ENCODE assay signal across 25 mouse cellular contexts in the genomic region with DNA sequence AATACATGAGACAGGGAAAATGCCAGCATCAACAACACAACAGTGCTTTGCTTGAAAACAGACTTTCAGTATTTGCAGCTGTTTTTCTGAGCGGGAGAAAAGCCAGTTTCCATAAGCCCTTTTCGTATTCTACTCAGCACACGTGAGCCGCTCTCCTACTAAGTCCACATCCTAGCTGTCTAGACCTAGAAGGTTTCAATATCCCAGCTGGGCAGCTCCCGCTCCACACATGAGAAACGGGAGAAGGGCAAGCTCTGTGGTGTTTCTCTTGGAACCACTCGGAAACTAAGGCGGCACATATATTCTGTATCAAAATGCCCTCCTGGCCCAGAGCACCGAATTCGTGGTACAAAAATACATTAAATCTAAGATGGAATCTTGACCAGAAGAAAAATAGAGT.
DNase-seq lines count a peak whose midpoint lies in the region; ATAC-seq and TF ChIP-seq lines count a peak whose summit lies in the region.
"Had no signal": no experiment of that assay in that cellular context is flagged by ENCODE, and none has a peak within 500 bp of the region (broad histone marks: within the 10 kb centered on the region; RNA-seq: fewer than 3 reads in every experiment).

No protein-coding gene starts in this region.

- ATAC-seq in embryonic facial prominence, embryonic 13.5 days (ENCODE audit: insufficient number of reproducible peaks, insufficient read depth, low FRiP score, low TSS enrichment, low read depth): no peak
- ATAC-seq in embryonic facial prominence, embryonic 14.5 days (ENCODE audit: low read depth): peak; percentile 71
- no peak for ATAC-seq in megakaryocyte progenitor cell, adult 5-6 weeks (replicated peaks; ENCODE audit: poor library complexity)
- ATAC-seq: CD4-positive, CD25-positive, alpha-beta regulatory T cell, adult 4 months; forebrain, embryonic 15.5 days; hindbrain, embryonic 16.5 days; intestine, embryonic 15.5 days had no signal

- H3K4me2 ChIP-seq in embryonic facial prominence, embryonic 13.5 days: no peak overlapping the region
- H3K4me2 ChIP-seq in embryonic facial prominence, embryonic 14.5 days (ENCODE audit: low read depth, low read length): no peak overlapping the region
- H3K4me2 ChIP-seq: forebrain, embryonic 12.5 days; forebrain, embryonic 15.5 days; heart, embryonic 12.5 days; heart, embryonic 15.5 days; hindbrain, embryonic 13.5 days; intestine, embryonic 15.5 days had no signal

- no peaks in the 10 kb centered on the region for H3K27me3 ChIP-seq in embryonic facial prominence, embryonic 13.5 days
- H3K27me3 ChIP-seq in embryonic facial prominence, embryonic 14.5 days (replicated peaks; ENCODE audit: control insufficient read depth, insufficient read depth, low read length): no peaks in the 10 kb centered on the region
- H3K27me3 ChIP-seq: forebrain, embryonic 12.5 days; forebrain, embryonic 15.5 days; heart, embryonic 12.5 days; heart, embryonic 15.5 days; hindbrain, embryonic 13.5 days; intestine, embryonic 15.5 days had no signal

- peak overlapping the region; percentile 52 for H3K4me3 ChIP-seq in gastrocnemius, adult 2 months
- no peak overlapping the region for H3K4me3 ChIP-seq in embryonic facial prominence, embryonic 13.5 days
- no peak overlapping the region for H3K4me3 ChIP-seq in embryonic facial prominence, embryonic 14.5 days (ENCODE audit: low read depth, low read length)
- H3K4me3 ChIP-seq: forebrain, embryonic 12.5 days; forebrain, embryonic 15.5 days; heart, embryonic 12.5 days; heart, embryonic 15.5 days; hindbrain, embryonic 10.5 days; hindbrain, embryonic 13.5 days; intestine, embryonic 15.5 days had no signal

- peak overlapping the region; percentile 62 for H3K27ac ChIP-seq in gastrocnemius, adult 2 months
- H3K27ac ChIP-seq in embryonic facial prominence, embryonic 13.5 days: peak overlapping the region; percentile 49
- peak overlapping the region; percentile 39; the same call in 1 of the 2 replicates for H3K27ac ChIP-seq in embryonic facial prominence, embryonic 14.5 days (replicated peaks; ENCODE audit: low read depth, low read length)
- H3K27ac ChIP-seq: forebrain, embryonic 12.5 days; forebrain, embryonic 15.5 days; heart, embryonic 15.5 days; hindbrain, embryonic 10.5 days; hindbrain, embryonic 13.5 days; intestine, embryonic 15.5 days had no signal

- no peaks in the 10 kb centered on the region for H3K9me3 ChIP-seq in embryonic facial prominence, embryonic 13.5 days
- H3K9me3 ChIP-seq in embryonic facial prominence, embryonic 14.5 days (ENCODE audit: control insufficient read depth, low read length): no peaks in the 10 kb centered on the region
- H3K9me3 ChIP-seq: forebrain, embryonic 12.5 days; forebrain, embryonic 15.5 days; heart, embryonic 12.5 days; heart, embryonic 15.5 days; hindbrain, embryonic 10.5 days; hindbrain, embryonic 13.5 days; intestine, embryonic 15.5 days had no signal

- intact Hi-C loops in gastrocnemius, adult 2 months (cut with DNase I): no loop called here

- peaks cover 14% of the 10 kb centered on the region for H3K36me3 ChIP-seq in embryonic facial prominence, embryonic 13.5 days
- peaks cover 22% of the 10 kb centered on the region; the same call in 1 of the 2 replicates for H3K36me3 ChIP-seq in embryonic facial prominence, embryonic 14.5 days (ENCODE audit: control insufficient read depth, insufficient read depth, low read length)
- H3K36me3 ChIP-seq: forebrain, embryonic 12.5 days; forebrain, embryonic 15.5 days; heart, embryonic 15.5 days; hindbrain, embryonic 10.5 days; intestine, embryonic 15.5 days had no signal

- no peak for TF ChIP-seq CTCF in gastrocnemius, adult 2 months (IDR thresholded peaks at IDR 0.05)

- no peaks in the 10 kb centered on the region for H3K4me1 ChIP-seq in embryonic facial prominence, embryonic 13.5 days
- no peaks in the 10 kb centered on the region for H3K4me1 ChIP-seq in embryonic facial prominence, embryonic 14.5 days (ENCODE audit: control insufficient read depth, insufficient read depth, low read length)
- H3K4me1 ChIP-seq: forebrain, embryonic 15.5 days; heart, embryonic 12.5 days; heart, embryonic 15.5 days; hindbrain, embryonic 10.5 days; intestine, embryonic 15.5 days had no signal

- H3K9ac ChIP-seq in embryonic facial prominence, embryonic 13.5 days: no peak overlapping the region
- no peak overlapping the region for H3K9ac ChIP-seq in embryonic facial prominence, embryonic 14.5 days (ENCODE audit: low read depth, low read length)
- H3K9ac ChIP-seq: forebrain, embryonic 12.5 days; forebrain, embryonic 15.5 days; heart, embryonic 12.5 days; heart, embryonic 15.5 days; hindbrain, embryonic 13.5 days; intestine, embryonic 15.5 days had no signal

- 81% methylated on average over 10 of the region's 10 CpGs for WGBS in embryonic facial prominence, embryonic 13.5 days
- WGBS in embryonic facial prominence, embryonic 14.5 days: 57% methylated on average over 10 of the region's 10 CpGs

- no peak for DNase-seq in gastrocnemius, adult 2 months
- no peak for DNase-seq in gastrocnemius, postnatal 25 days
- DNase-seq in embryonic facial prominence, embryonic 14.5 days (ENCODE audit: low spot score): peak; percentile 81
- no peak for DNase-seq in spleen, postnatal 36 days (ENCODE audit: low spot score in 2 of 2)
- DNase-seq: adrenal gland, adult 2 months; adrenal gland, postnatal 14 days; cerebellum, adult 11 months; cerebellum, adult 2 months; cerebellum, adult 9-11 months; cerebellum, postnatal 25 days; gastrocnemius, postnatal 14 days; heart, adult 18-20 months; heart, postnatal 10 days; heart, postnatal 36 days had no signal
